Mouse (Mus musculus): ENCODE results near the gene 4930412O13Rik. TPM values are rescaled to one million over a fixed set of nuclear protein-coding genes. Genes with fewer than 3 reads are reported as not detected.

The 4930412O13Rik gene
- total and polyA plus RNA-seq, 3 experiments = not detected

DNA sequence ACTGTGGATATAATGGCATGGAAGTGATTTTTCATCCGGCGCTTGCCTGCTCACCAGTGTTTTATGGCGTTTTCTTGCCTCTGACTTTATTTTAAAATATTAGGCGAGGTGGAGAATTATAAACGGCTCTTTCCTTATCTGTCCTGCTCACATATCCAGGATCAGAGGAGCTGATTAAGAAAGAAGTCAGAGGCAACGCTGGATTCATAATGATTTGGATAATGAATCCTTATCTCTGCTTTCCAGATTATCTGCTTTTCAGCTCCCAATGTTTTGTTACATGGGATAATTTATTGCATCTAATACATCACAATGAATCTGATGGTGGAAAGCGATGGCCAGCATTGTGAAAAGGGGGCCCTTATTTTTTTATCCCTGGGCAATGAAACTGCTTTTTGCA is 11.5 kb downstream of the 4930412O13Rik start:
- H3K9ac ChIP-seq (ENCODE audit: insufficient read depth, low read depth) = no peak overlapping the region
- H3K4me2 ChIP-seq (ENCODE audit: insufficient read depth, low read depth, poor library complexity, severe bottlenecking) = no peak overlapping the region
- in situ Hi-C loops (cut with MboI; ENCODE audit: low pct_ligation_motif_present, low pct_unique_long_range_greater_than_20kb, low sequenced_read_pairs) (loop anchor here (25.0 kb wide), 1 partner anchor 430 kb away; no protein-coding TSS in a partner anchor), dilution Hi-C loops (cut with MboI; ENCODE audit: extremely low pct_ligation_motif_present, extremely low pct_unique_long_range_greater_than_20kb, low sequenced_read_pairs) (no loop called here)
- no peak overlapping the region for H3K4me3 ChIP-seq (replicated peaks in 1 of 3; ENCODE audit: low read depth in 2 of 3, low read length in 2 of 3, poor library complexity in 1 of 3)
- TF ChIP-seq MAX (IDR thresholded peaks at IDR 0.05; ENCODE audit: low read length) (no peak), RAD21 (IDR thresholded peaks at IDR 0.05; ENCODE audit: low read depth, low read length) (no peak), USF2 (conservative IDR thresholded peaks at IDR 0.05; ENCODE audit: low read depth, low read length) (no peak), JUN (IDR thresholded peaks at IDR 0.05; ENCODE audit: insufficient read depth, low read depth, low read length) (no peak), UBTF (IDR thresholded peaks at IDR 0.05; ENCODE audit: low read depth, low read length) (no peak), E2F4 (IDR thresholded peaks at IDR 0.05; ENCODE audit: insufficient replicate concordance, low read depth, low read length) (no peak), SIN3A (IDR thresholded peaks at IDR 0.05; ENCODE audit: low read length) (no peak), ZNF384 (IDR thresholded peaks at IDR 0.05; ENCODE audit: low read depth, low read length) (no peak), RCOR1 (conservative IDR thresholded peaks at IDR 0.05; ENCODE audit: low read depth, low read length) (no peak)
- H3K27ac ChIP-seq (ENCODE audit: insufficient read depth, low read depth) = no peak overlapping the region
- no peaks in the 10 kb centered on the region for H3K36me3 ChIP-seq (replicated peaks in 1 of 2; ENCODE audit: control insufficient read depth in 1 of 2, insufficient read depth in 1 of 2, low read length in 1 of 2)
- DNase-seq (ENCODE audit: extremely low read depth) = no peak
- H3K79me2 ChIP-seq (replicated peaks; ENCODE audit: control insufficient read depth, extremely low read depth, insufficient read depth, poor library complexity, severe bottlenecking) = no peaks in the 10 kb centered on the region
- H3K9me3 ChIP-seq (replicated peaks; ENCODE audit: low read length) = no peaks in the 10 kb centered on the region
- H3K4me1 ChIP-seq (ENCODE audit: control insufficient read depth in 1 of 2, insufficient read depth in 2 of 2) = peaks cover 3 to 9% of the 10 kb centered on the region in 2 experiments; a peak in 2 of 4 replicates
- no peaks in the 10 kb centered on the region for H3K27me3 ChIP-seq (replicated peaks)

GRCm38 (mm10) chr2:9893272-9893953 is 12.4 kb downstream of the 4930412O13Rik start:
- TF ChIP-seq PAX5 (IDR thresholded peaks at IDR 0.05; ENCODE audit: low read length) (no peak), POLR2A (IDR thresholded peaks at IDR 0.05; ENCODE audit: low read depth, low read length) (no peak), RCOR1 (conservative IDR thresholded peaks at IDR 0.05; ENCODE audit: low read depth, low read length) (no peak), JUN (IDR thresholded peaks at IDR 0.05; ENCODE audit: insufficient read depth, low read depth, low read length) (no peak), MAZ (IDR thresholded peaks at IDR 0.05; ENCODE audit: low read depth, low read length) (no peak)
- no peaks in the 10 kb centered on the region for H3K79me2 ChIP-seq (replicated peaks; ENCODE audit: control insufficient read depth, extremely low read depth, insufficient read depth, poor library complexity, severe bottlenecking)
- no peaks in the 10 kb centered on the region for H3K36me3 ChIP-seq (replicated peaks in 1 of 2; ENCODE audit: control insufficient read depth in 1 of 2, insufficient read depth in 1 of 2, low read length in 1 of 2)
- dilution Hi-C loops (cut with MboI; ENCODE audit: extremely low pct_ligation_motif_present, extremely low pct_unique_long_range_greater_than_20kb, low sequenced_read_pairs) (no loop called here), in situ Hi-C loops (cut with MboI; ENCODE audit: low pct_ligation_motif_present, low pct_unique_long_range_greater_than_20kb, low sequenced_read_pairs) (loop anchor here (25.0 kb wide), 1 partner anchor 431 kb away; no protein-coding TSS in a partner anchor)
- no peak overlapping the region for H3K4me3 ChIP-seq (replicated peaks in 1 of 3; ENCODE audit: low read depth in 2 of 3, low read length in 2 of 3, poor library complexity in 1 of 3)
- H3K9ac ChIP-seq (ENCODE audit: insufficient read depth, low read depth) = no peak overlapping the region
- H3K27me3 ChIP-seq (replicated peaks) = no peaks in the 10 kb centered on the region
- no peaks in the 10 kb centered on the region for H3K9me3 ChIP-seq (replicated peaks; ENCODE audit: low read length)
- peak overlapping the region; percentile 40; the same call in 1 of the 2 replicates for H3K4me2 ChIP-seq (ENCODE audit: insufficient read depth, low read depth, poor library complexity, severe bottlenecking)
- H3K27ac ChIP-seq (ENCODE audit: insufficient read depth, low read depth) = no peak overlapping the region
- no peak for DNase-seq (ENCODE audit: extremely low read depth)
- peaks cover 3 to 9% of the 10 kb centered on the region in 2 experiments; a peak in 2 of 4 replicates for H3K4me1 ChIP-seq (ENCODE audit: control insufficient read depth in 1 of 2, insufficient read depth in 2 of 2)
